Mouse (Mus musculus): ENCODE measurements around the gene Ubl3.

DNA sequence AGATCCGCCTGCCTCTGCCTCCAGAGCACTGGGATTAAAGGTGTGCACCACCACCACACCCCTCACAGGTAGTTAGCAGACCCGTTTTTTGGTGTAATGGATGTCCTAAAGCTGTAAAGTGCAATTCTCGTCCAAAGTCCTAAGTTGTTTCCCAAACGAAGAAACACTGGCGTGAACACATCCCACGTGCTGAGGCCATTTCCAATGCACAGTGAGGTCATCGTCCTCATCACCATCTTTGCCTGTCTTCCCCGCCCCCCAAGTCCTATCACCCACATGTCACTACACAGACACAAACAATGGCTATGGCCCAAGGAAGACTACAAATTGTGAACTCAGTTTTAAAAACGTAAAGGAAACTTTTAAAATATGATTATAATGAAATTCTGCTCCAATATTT lies 4.0 kb downstream of the Ubl3 start:
- TF ChIP-seq POLR2A (IDR thresholded peaks at IDR 0.05; ENCODE audit: low read depth, low read length) (no peak), CTCF (IDR thresholded peaks at IDR 0.05; ENCODE audit: extremely low read depth, insufficient read depth, insufficient read length, insufficient replicate concordance) (no peak)
